Mouse (Mus musculus) limb, embryonic 10.5 days (tissue): ENCODE data around the gene Cxcl5. TPM values are rescaled to one million over a fixed set of nuclear protein-coding genes. Genes with fewer than 3 reads are reported as not detected.
"Not testable (repeated sequence)": the region's sequence is repeated elsewhere in the genome, so short reads cannot be mapped to it uniquely, and the experiment has no call there.

Source experiments
- DNase-seq: peaks from one replicate; pipeline ENCODE4 v3.0.0-alpha.2; 2017; ENCODE audit warnings: low spot score
- H3K27ac ChIP-seq: fragments of 300-500 bp; sonication (generic); 2 replicates; pipeline ENCODE4 v1.5.1; 2016; ENCODE audit warnings: mild to moderate bottlenecking
- H3K27me3 ChIP-seq: fragments of 300-500 bp; sonication (generic); 2 replicates; pipeline ENCODE4 v1.6.1; 2016; ENCODE audit warnings: low read depth, mild to moderate bottlenecking; ENCODE audit not compliant: poor library complexity, severe bottlenecking
- H3K36me3 ChIP-seq: fragments of 300-500 bp; sonication (generic); 2 replicates; pipeline ENCODE4 v1.6.1; 2016; ENCODE audit warnings: mild to moderate bottlenecking, moderate library complexity
- H3K4me1 ChIP-seq: fragments of 300-500 bp; sonication (generic); 2 replicates; pipeline ENCODE4 v1.6.1; 2016
- H3K4me3 ChIP-seq: fragments of 300-500 bp; sonication (generic); 2 replicates; pipeline ENCODE4 v1.5.1; 2016; ENCODE audit warnings: mild to moderate bottlenecking, moderate library complexity
- H3K9me3 ChIP-seq: fragments of 300-500 bp; sonication (generic); replicated peaks from 2 replicates; pipeline ENCODE4 v1.6.1; 2016; ENCODE audit warnings: mild to moderate bottlenecking
- WGBS: fragments of 180-500 bp; shearing (Covaris S2); methylation state at CpG from one replicate; pipeline ENCODE4 v1.1.7; 2016; 5-methylcytosine and 5-hydroxymethylcytosine counted together
- microRNA-seq: library from miRNA; unstranded; fragments of <30 nt; microRNA quantifications from one replicate; pipeline ENCODE4, GENCODE M21; 2017
- polyA plus RNA-seq: library from polyadenylated mRNA; unstranded; fragments of >200 nt; fragmentation: Nextera tagmentation; extraction: Ambion mirVana; gene quantifications from 2 replicates; pipeline ENCODE4 v1.2.1, GENCODE M21; 2016

Cxcl5 gene
- polyA plus RNA-seq, 1 experiment from 2014 or later, result 0.20 TPM

- no peak for DNase-seq
- Histone ChIP-seq H3K4me1 (peaks cover 28% of the 10 kb centered on the region), H3K27ac (peak overlapping the region; percentile 56; the same call in 1 of the 2 replicates), H3K36me3 (no peaks in the 10 kb centered on the region), H3K4me3 (no peak overlapping the region), H3K9me3 (no peaks in the 10 kb centered on the region), H3K27me3 (no peaks in the 10 kb centered on the region)
- 69% methylated on average over 11 of the region's 11 CpGs for WGBS
Measured at GRCm38 (mm10) chr5:90789306-90790073, 30.3 kb downstream of the Cxcl5 start.

GRCm38 (mm10) chr5:90790074-90790502 lies 30.9 kb downstream of the Cxcl5 start:
- WGBS, result 29% methylated on average over 8 of the region's 8 CpGs
- peak; percentile 51 for DNase-seq
- H3K27ac ChIP-seq, result peak overlapping the region; percentile 56
- no peaks in the 10 kb centered on the region for H3K9me3 ChIP-seq
- no peaks in the 10 kb centered on the region for H3K36me3 ChIP-seq
- H3K4me3 ChIP-seq, result no peak overlapping the region
- no peaks in the 10 kb centered on the region for H3K27me3 ChIP-seq
- peaks cover 28% of the 10 kb centered on the region for H3K4me1 ChIP-seq

GRCm38 (mm10) chr5:90794195-90794625 lies 35.0 kb downstream of the Cxcl5 start, which contains the start of gene Cxcl15:
Gene Cxcl15 (plus strand): TSS chr5:90794534.
- Histone ChIP-seq H3K9me3 (no peaks in the 10 kb centered on the region), H3K27ac (no peak within 1 kb of the TSS), H3K4me1 (peaks cover 15% of the 10 kb centered on the region), H3K27me3 (no peaks in the 10 kb centered on the region), H3K36me3 (no peaks in the 10 kb centered on the region), H3K4me3 (no peak within 1 kb of the TSS)
- 81% methylated on average over 5 of the region's 5 CpGs for WGBS
- DNase-seq, result no peak

DNA sequence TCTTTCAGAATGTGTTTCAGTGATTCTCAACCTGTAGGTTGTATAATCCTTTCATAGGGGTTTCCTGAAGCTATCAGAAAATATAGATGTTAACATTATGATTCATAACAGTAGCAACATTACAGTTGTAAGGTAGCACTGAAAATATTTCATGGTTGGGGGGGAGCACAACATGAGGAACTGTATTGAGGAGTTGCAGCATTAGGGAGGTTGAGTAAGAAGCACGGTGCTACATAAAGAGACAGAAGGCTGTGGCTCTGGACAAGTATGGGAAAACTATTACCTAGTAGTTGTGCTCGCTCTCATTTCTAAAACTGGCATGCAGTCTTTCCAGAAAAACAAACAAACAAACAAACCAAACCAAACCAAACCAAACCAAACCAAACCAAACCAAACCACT lies 36.2 kb downstream of the Cxcl5 start:
- not testable (repeated sequence) for H3K4me3 ChIP-seq, H3K9me3 ChIP-seq, H3K36me3 ChIP-seq, H3K27ac ChIP-seq, H3K4me1 ChIP-seq, DNase-seq, H3K27me3 ChIP-seq
- 84% methylated on average over 2 of the region's 2 CpGs for WGBS

GRCm38 (mm10) chr5:90804574-90804973 lies 45.4 kb downstream of the Cxcl5 start:
- no peak for DNase-seq
- Histone ChIP-seq H3K27me3 (no peaks in the 10 kb centered on the region), H3K9me3 (no peaks in the 10 kb centered on the region), H3K27ac (no peak overlapping the region), H3K4me3 (no peak overlapping the region), H3K4me1 (no peaks in the 10 kb centered on the region), H3K36me3 (no peaks in the 10 kb centered on the region)

DNA sequence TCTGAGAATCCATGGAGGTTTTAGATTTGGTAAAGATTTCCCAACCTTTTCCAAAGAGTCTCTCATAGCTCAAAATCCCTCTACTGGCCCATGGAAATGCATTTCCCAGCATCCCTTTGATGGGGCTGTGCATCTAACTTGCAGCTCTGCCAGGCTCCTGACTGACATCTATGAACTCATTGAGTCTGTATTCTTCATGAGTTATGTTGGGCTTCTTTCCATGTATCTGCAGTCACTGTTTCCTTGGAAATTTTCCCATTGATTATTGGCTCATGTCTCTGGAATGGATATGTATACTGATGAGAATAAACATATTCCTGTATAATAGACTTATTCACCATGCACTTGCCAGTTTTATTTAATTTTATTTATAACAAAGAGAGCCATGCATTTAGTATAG lies 46.9 kb downstream of the Cxcl5 start:
- Histone ChIP-seq H3K36me3 (no peaks in the 10 kb centered on the region), H3K27me3 (no peaks in the 10 kb centered on the region), H3K27ac (no peak overlapping the region), H3K4me1 (no peaks in the 10 kb centered on the region), H3K4me3 (no peak overlapping the region), H3K9me3 (no peaks in the 10 kb centered on the region)
- no peak for DNase-seq

DNA sequence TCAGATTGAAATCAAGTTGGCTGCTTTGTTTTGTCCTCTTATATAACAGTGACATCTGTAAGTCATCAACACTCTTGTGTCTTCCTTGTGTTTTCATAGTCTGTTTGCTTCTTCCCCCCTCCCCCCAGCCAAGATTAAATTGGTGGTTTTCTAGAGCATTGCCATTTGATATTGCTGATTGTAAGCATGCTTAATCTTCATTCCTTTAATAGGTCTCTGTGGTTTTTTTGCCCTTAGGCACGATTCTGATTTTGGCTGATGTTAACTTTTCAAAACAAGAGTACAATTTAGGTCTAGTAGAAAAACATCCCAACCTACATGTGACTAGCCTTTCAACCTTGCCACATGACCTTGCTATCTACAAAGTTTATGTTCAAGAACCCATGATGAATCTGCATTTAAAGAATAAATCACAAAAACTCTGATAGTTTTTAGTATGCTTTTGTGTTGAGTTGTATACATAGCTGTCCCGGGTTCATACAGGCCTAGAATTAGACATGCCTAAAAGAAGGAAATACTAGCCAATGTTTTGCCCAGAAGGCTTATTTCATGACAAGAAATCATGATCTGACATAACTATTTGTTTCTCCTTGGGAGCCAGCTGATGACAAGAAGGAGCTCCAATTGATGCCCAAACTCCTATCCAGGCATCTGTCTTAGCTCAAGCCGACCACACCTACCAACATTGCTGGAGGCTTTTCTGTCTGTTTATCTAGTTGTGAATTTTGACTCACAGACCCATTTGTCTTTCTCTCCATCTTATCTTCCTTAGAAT lies 48.2 kb downstream of the Cxcl5 start:
- 86% methylated on average over 3 of the region's 3 CpGs for WGBS
- DNase-seq, result no peak
- H3K36me3 ChIP-seq, result no peaks in the 10 kb centered on the region
- H3K4me1 ChIP-seq, result no peaks in the 10 kb centered on the region
- no peak overlapping the region for H3K27ac ChIP-seq
- no peaks in the 10 kb centered on the region for H3K9me3 ChIP-seq
- no peaks in the 10 kb centered on the region for H3K27me3 ChIP-seq
- H3K4me3 ChIP-seq, result no peak overlapping the region

Small RNAs within 50 kb of the gene (microRNA-seq; reads per million reads assigned to microRNA genes)
- not detected for gene Gm24322

Other genes starting within 250 kb of the Cxcl5 start
- not detected in 2 replicates for gene Afm, start 240.4 kb upstream of the Cxcl5 start, polyA plus RNA-seq
- gene 5830473C10Rik, start 198.3 kb upstream of the Cxcl5 start, polyA plus RNA-seq, result not detected in 2 replicates
- gene Rassf6, start 118.7 kb upstream of the Cxcl5 start, polyA plus RNA-seq, result 0.41 and 0.73 TPM in 2 replicates
- 6.3 and 8.3 TPM in 2 replicates for gene Ppbp, start 9.2 kb downstream of the Cxcl5 start, polyA plus RNA-seq
- gene Pf4, start 13.1 kb downstream of the Cxcl5 start, polyA plus RNA-seq, result 32.4 and 43.9 TPM in 2 replicates
- not detected in 2 replicates for gene Cxcl3, start 26.7 kb downstream of the Cxcl5 start, polyA plus RNA-seq
- not detected in 2 replicates for gene Cxcl15, start 35.2 kb downstream of the Cxcl5 start, polyA plus RNA-seq
- 0.16 and 0.64 TPM in 2 replicates for gene Cxcl1, start 131.9 kb downstream of the Cxcl5 start, polyA plus RNA-seq
- not detected in 2 replicates for gene Cxcl2, start 144.5 kb downstream of the Cxcl5 start, polyA plus RNA-seq
- 50.2 and 59.0 TPM in 2 replicates for gene Mthfd2l, start 171.8 kb downstream of the Cxcl5 start, polyA plus RNA-seq